Mouse (Mus musculus): ENCODE results near the gene Barx2.
"Not testable (repeated sequence)": the region's sequence is repeated elsewhere in the genome, so short reads cannot be mapped to it uniquely, and the experiment has no call there.

Barx2 gene

DNA sequence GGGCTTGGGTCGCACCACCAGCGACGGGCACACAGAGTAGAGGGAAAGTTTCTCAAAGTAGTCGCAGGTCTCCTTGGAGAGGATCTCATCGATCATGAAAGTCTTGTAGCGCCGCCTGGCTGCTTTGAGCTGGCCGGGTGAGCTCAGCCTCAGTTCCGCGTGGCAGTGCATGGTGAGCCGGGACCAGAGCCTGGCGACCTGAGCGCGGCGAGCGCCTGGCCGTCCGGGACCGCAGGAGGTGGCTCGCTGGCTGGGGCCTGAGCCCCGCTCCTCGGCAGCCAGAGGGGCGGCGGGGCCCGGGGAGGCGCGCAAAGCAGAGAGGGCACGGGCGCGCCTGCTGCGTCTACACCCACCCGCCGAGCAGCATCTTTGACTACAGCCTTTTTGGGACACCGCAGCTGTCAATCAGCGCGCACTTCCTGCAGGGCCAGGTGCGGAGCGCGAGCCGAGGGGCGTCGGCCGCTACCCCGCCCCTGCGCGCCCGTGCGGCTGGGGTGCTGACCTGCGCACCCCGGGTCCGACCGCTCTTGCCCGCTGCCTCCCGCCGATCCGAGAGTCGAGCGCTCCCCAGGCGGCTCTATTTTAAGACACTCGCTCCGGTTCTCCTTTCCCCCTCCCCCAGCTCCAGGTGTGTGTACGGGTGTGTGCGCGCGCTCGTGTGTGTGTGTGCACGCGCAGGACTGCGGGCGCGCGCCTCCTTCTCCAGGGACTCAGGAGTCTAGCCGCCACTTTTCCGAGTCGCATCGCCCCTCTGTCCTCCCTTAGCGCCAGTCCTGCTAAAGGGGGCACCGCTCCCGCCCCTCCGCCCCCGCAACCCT lies at the start of gene Barx2:
TSS of gene Barx2 (minus strand) at position 542 of the 818 bp plus-strand sequence.
- in situ Hi-C loops (cut with MboI, MseI) = no loop called here

DNA sequence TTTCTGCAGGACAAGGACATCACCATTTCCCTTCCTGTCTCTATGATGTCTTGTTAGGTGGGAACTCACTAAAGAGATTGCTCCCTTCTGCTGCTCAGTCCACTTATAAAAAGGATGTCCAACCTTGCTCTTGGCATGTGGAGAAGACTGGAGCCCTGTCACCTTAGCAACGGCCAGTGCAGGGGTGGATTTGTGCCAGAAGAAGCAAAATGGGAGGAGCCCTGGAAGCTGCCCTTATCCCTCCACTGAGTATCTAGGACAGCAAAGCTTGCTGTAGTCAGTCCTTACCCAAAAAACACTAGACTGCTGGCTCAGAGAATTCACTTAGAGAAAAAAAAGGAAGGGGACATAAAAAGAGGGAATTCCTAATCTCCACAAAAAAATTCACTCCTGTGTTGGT lies 49.0 kb upstream of the Barx2 start:
- in situ Hi-C loops (cut with MboI, MseI) = no loop called here

DNA sequence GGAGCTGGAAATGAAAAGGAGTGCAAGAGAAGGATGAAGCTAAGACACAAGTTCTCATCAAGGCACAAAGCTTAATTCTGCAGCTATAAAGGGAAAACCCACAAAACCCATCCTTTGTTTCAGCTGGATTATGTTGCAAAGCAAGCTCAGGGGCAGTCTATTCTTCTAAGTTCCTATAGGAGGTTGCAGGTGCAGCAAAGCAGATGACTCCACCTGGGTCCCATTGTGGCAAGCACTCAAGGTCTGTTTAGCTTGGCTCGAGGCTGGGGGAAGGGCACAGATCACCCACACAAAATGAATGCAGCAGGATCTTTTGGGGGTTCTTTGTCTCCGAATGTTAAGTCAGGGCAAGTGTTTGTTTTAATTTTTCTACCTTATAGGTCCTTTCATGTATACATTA lies 47.2 kb upstream of the Barx2 start:
- in situ Hi-C loops (cut with MboI, MseI) = no loop called here

DNA sequence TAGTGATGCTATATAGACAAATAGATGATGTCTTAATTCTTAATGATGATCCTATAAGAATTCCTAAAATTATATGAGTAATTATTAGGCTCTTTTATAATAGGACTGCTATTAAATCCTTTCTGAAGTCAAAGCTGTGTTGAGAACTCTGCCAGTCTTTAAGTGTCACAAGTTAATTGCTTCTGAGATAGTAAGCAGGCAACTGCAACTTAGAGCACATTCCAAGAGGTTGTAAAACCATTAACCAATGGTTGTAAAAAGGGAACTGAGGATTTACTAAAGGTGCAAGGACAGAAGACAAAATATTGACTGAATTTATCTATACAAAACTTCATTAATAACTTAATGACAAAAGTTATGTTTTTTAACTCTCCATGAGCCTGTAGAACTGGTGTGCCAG lies 44.9 kb upstream of the Barx2 start:
- in situ Hi-C loops (cut with MboI, MseI) = no loop called here

DNA sequence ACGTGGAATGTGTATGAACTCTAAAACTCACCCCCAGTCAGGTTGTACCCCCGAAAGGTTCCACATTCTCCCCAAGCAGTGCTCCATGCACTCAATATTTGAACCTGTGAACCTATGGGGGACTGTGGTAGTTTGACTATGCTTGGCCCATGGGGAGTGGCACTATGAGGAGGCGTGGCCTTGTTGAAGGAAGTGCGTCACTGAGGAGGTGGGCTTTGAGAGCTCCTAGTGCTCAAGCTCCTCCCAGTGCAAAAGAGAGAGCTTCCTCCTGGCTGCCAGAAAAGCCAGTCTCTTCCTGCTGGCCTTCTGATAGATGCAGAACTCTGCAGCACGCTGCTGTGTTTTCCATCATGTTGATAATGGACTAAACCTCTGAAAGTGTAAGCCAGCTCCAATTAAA lies 37.2 kb upstream of the Barx2 start:
- in situ Hi-C loops (cut with MboI, MseI) = no loop called here

DNA sequence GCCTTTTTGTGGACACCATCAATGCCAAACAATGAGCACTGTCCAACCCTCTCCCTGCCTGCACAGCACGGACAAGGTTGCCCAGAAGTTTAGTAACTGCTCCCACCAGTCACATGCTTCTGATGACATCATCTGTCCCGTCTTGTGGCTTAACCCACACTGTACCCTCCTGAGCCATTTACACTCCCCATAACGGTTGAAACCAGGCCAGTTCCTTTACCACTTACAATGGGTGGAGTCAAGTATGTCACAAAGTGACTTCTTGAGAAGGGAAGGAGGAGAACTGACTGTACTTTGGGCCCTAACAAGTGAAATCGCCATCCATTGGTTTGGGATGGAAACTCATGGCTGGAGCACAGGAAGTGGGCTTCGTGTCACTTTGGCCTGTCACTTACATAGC lies 35.8 kb upstream of the Barx2 start:
- in situ Hi-C loops (cut with MboI, MseI) = loop anchor here (10.0 kb wide), 1 partner anchor 206 kb away; no protein-coding TSS in a partner anchor

DNA sequence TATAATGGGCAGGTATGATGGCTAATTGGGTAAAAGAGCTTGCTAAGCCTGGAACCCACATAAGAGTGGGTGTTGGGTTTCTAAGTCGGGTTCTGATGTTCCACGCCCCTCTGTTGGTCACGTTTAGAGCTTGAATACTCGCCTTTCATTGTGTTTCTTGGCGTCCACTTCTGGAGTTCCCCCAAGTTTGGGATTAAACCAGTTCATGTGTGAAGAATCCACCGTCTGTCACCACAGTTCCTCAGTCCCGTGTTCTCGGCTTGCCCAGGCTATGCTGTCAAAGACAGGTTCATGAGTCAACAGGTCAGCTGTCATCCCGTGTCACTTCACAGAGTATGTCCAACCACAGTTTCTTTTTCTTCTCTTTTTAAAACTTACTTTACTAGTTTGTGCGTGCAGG lies 33.8 kb upstream of the Barx2 start:
- in situ Hi-C loops (cut with MboI, MseI) = loop anchor here (10.0 kb wide), 1 partner anchor 208 kb away; no protein-coding TSS in a partner anchor

DNA sequence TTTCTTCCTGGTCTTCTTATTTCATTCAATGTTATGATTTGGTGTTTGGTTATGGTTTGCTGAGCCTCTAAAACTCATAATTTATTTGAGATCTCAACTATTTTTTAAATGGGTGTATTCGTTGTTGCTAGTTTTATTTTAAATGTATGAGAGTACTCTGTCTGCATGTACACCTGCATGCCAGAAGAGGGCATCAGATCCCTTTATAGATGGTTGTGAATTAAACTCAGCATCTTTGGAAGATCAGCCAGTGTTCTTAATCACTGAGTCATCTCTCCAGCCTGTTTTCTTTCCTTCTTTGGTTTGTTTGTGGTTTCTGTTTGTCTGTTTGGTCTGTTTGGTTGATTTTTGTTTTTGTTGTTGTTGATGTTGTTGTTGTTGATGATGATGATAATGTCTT lies 29.1 kb upstream of the Barx2 start:
- in situ Hi-C loops (cut with MboI, MseI) = loop anchor here (10.0 kb wide), 1 partner anchor 212 kb away; no protein-coding TSS in a partner anchor

DNA sequence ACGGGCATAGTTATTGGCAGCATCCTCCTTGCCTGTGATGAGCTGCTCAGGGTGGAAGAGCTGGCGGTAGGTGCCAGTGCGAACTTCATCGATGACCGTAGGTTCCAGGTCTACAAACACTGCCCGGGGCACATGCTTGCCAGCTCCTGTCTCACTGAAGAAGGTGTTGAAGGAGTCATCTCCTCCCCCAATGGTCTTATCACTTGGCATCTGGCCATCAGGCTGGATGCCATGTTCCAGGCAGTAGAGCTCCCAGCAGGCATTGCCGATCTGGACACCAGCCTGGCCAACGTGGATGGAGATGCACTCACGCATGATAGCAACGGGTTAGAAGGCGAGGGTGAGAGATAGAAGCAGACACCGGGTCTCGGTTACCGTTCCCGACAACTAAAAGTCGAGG lies 23.2 kb upstream of the Barx2 start:
- in situ Hi-C loops (cut with MboI, MseI) = not testable (repeated sequence)

DNA sequence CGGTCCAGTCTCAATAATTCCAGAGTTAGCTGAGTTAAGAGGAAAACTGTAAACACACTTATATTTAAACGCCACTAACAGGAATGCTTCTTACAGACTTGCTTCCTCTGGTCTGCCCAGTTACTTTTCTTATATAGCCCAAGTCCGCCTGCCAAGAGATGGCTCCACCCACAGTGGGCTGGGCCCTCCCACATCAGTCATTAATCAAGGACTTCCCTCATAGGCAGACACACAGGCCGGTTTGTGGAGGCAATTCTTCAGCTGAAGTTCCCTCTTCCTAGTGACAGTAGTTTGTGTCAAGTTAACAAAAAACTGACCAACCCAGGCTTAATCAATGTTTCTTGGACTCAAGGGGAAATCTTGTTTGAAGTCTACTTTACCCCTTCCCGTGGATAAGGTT lies 18.4 kb upstream of the Barx2 start:
- in situ Hi-C loops (cut with MboI, MseI) = no loop called here

DNA sequence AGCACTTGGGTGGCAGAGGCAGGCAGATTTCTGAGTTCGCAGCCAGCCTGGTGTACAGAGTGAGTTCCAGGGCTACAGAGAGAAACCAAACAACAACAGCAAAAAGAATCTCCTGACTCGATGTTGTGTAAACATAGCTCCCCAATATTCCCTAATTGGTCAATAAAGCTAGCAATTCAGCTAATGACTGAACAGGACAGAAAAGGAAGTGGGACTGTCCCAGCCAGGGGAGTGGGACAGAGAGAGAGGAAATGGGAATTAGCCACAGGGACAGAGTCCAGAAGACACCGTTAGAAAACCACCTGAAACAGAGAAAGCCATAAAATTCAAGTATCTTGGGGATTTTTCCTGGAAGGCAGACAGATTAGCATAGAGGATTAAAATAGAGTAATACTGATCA lies 18.0 kb upstream of the Barx2 start:
- in situ Hi-C loops (cut with MboI, MseI) = no loop called here

DNA sequence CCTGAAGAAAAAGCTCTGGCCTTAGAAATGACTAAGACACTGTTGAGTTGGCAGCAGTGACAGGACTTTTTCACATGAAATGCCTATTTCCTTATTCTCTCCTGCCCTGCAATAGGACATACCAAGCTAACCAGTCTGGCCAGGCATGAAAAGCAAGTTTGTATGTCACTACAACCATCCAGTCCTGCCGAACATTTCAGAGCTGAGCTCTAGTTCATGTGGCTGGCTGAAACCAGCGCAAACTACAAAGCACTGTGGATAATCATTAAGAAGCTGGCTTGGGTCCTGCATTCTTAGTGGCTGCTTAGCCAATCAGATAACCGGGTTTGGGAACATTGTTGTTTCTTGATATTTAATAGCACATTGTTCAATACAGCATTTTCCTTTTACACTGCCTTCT lies 13.5 kb upstream of the Barx2 start:
- in situ Hi-C loops (cut with MboI, MseI) = loop anchor here (5.0 kb wide), 1 partner anchor 369 kb away; no protein-coding TSS in a partner anchor

DNA sequence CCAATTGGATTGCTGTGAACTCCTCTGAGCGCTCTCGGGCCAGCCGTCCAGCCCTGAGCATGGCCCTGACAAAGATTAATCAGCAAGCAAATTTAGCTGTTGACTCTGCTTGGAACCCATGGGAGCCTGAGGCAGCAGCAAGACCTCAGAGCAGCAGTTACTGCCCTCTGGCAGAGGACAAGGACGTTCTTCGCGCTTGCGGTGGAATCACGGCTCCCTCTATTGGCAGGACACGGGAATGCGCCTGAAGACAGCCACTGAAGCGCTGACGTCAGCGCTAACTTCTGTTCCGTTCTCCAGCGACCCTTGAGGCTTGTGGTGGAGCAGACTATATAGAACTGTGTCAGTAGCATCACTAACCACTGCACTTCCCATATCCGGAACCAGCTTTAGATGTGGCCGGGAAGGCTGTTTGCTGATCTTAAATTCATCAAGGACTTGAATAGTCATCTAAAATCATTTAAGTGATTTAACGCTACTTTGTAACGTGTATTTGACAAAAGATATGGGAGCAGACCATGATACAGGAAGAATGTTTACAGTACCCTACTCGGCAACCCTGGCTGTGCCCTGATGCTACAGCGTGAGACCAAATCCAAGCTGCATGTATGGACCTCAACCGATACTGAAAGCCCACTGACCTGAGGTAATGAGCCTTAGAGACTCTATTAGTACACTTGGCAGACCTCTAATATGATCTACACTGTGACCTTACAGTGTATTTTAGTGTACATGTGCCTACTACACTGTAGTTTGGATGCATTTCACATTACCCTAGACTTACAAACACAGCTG lies 12.8 kb upstream of the Barx2 start:
- in situ Hi-C loops (cut with MboI, MseI) = loop anchor here (5.0 kb wide), 1 partner anchor 369 kb away; no protein-coding TSS in a partner anchor

DNA sequence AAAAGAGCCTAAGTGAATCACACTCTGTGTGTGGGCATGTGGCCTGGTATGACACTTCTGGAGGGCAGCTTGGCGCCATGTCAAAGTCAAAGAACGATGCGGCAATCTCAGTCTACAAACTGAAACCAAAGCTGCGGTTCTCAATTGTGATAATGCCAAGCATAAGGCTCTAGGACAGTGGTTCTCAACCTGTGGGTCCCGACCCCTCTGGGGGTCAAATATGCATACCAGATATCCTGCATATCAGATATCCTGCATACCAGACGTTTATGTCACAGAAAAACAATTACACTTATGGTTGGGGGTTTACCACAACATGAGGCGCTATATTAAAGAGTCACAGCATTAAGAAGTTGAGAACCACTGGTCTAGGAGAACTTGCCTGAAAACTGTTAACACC lies 10.3 kb upstream of the Barx2 start:
- in situ Hi-C loops (cut with MboI, MseI) = no loop called here

DNA sequence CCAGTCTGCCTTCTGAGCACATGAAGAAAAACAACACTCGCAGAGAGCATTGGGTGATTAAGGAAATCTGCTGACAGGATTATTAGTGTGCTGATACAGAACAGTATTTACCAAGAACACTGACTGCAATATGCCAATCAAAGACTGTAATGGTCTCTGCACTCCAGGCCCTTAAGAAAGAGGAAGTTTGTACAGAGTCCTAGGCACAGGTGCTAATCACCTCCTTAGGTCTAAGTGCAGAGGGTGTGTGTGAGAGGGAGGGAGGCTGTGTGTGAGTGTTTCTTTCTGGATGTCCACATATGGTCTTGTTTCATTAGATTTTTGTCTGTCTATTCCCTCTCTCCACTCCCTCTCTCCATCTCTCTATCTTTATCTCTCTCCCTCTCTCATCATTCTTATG lies 6.5 kb upstream of the Barx2 start:
- in situ Hi-C loops (cut with MboI, MseI) = no loop called here

DNA sequence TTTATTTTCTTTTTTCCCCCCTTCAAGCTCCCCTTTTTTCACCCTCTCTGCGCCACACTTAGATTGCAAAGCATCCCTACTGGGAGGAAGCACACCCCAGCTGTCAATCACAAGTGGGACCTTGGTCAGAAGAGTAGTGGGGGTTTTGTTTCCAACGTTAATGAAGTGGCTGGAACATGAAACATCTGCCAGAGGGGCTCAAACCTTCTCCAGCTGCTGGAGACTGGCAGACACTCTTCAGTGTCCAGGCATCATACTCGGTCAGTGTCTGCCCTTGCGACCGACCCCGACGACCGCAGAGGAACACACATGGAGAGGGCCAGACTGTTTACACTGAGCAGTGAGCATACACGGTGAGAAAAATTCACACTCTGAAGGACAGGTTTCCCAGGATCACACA lies 3.2 kb upstream of the Barx2 start:
- in situ Hi-C loops (cut with MboI, MseI) = no loop called here

DNA sequence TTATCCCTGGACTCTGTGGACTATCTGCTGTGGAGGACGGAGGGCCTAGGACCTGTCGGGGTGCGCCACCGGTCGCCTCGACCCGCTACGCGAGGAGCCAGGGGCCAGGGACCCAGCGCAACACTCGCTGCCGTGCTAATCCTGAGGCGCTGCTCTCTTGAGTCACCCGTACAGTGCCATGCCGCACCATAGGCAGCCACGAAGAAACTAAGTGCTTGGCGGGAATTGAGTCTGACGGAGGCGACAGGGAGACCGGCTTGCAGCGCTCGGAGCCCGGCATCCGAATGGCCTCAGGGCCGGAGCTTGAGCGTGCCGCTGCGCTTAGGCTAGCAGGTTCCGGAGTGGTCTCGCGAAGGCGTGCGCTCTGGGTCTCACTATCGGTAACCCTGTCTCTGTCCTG lies 1.6 kb upstream of the Barx2 start:
- in situ Hi-C loops (cut with MboI, MseI) = no loop called here

DNA sequence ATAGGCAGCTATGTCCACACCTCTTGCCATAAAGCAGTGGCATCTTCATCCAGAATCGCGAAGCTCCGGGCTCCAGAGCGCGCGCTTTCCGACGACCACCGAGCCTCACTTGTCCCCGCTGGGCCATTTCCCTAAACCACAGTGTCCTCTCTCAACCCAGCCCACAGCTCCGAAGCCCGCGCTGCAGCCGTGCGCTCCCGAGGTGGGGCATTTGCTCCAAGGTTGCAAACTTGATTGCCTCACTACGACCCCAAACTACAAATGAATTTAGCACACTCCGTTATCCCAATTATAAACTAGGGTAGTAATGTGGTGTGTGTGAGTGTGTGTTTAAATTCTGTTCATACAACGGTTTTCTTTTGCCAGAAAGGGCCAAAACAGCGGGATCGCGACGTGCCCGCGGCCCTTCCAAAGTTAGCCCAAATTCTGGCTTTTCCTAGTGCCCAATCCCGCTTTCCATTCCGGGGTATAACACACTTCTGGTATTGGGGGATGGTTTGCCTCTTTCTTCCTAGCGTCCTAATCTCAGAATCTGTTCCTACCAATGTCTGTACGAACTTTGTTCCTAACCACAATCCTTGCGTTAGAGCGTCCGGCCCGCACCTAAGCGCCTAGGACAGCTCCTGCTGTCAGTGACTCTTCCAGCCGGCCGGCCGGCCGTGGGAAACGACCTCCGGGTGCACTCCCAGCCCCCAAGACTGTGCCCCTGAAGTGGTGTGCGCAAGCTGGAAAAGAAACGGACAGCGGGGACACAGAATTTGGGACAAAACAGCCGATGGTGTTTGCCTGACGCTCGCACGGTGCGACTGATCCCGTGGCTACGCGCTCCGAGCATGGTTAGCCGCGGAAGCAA lies 703 bp upstream of the Barx2 start:
- in situ Hi-C loops (cut with MboI, MseI) = no loop called here

DNA sequence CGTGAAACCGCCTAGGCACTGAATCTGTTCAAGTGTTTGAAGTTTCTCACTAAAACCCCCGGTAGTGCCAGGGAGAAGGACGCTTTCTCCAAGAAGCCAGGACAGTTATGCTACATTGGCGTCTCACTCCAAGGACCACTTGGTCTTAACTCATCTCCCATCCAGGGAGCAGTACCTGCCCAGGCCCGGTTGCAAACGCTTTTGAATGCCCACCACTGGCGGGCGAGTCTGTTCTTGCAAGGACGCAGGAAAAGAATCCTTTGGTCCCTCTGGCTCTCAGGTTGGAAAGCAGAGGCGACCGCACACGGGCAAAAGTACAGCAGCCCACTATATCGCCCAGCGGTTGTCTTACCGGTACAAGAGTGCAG lies 725 bp downstream of the Barx2 start:
- in situ Hi-C loops (cut with MboI, MseI) = no loop called here

DNA sequence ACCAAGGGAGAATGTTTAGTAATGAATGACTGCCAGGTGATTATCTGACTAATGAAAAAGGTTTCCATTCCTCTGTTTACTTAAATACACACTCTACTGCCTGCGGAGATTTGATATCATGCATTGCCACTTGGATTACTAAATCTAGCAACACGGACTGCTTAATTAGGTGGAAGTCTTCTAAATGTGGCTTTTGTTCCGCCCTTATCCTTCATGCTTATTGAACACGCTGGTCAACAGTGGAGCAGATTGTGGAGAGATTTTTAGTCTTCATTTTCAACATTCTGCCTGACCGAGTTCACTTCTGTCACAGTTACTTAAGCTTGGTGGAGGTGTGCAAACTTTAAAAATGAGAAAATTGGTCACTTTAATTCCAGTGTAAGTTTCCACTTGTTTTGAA lies 3.0 kb downstream of the Barx2 start:
- in situ Hi-C loops (cut with MboI, MseI) = no loop called here

DNA sequence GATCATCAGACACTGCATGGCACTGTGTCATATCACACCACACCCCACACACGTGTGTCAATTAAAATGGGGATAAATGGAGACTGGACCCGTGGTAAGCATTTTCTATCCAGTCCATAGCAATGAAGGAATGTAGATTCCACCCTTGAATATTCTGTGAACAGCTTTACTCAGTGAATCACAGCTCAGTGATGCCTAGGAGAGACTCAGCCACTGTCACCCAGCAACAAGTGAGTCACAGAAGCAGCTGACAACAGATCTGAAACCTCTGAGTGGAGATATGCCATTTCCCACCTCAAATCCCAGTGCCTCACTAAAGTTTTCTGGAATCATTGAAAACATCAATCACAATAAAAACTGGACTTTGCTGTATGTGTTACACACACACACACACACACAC lies 11.5 kb downstream of the Barx2 start:
- in situ Hi-C loops (cut with MboI, MseI) = no loop called here

DNA sequence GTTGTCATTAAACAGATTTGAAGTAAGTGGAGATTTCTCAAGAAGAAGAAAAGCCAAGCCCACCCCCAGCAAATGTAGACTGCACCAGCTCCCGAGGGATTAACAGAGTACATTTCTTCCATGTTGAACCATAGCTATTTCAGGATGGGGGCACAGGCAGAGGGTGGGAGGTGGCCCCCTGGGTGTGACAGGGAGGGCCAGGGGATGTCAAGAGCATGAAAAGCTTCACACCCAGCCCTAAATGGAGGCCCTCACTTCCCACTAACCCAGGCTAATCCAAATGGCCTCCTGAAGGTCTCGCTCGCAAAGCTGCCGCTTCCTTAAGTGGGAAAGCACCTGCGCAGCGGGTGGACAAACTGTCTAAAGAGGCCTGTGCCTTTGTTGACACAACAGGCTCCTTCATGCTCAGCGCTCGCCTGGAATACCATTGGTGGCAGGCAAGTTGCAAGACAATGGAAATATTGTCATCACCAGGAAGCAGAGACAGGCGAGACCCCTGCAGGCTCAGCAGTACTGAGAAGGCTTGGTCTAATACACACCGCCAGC lies 18.4 kb downstream of the Barx2 start:
- in situ Hi-C loops (cut with MboI, MseI) = no loop called here
